Mouse (Mus musculus): ENCODE results near the gene Gm21762.
"Not testable (repeated sequence)": the region's sequence is repeated elsewhere in the genome, so short reads cannot be mapped to it uniquely, and the experiment has no call there.

DNA sequence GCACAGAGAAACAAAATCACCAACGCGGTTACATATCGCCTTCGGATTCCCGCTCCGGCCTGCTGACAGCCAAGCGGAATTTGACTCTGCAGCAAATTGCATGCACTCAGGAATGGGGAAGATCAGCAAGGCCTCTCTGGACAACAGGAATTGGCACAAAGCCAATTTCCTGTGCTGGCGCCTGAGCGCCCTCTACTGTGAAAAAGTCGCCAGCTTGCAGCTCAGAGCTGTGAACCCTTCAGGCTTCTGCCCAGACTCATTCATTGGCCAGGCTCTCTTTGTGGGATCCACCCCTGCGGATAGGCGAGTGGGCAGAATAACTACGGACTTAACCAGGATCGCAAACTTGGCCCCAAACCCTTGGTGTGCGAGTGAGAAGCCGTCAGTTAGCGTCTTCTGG is 16.1 kb upstream of the Gm21762 start:
- not testable (repeated sequence) for TF ChIP-seq CTCF (IDR thresholded peaks at IDR 0.05; ENCODE audit: control insufficient read depth, insufficient read depth, insufficient read length); MAX (IDR thresholded peaks at IDR 0.05); USF1 (IDR thresholded peaks at IDR 0.05; ENCODE audit: low read depth); MYOD1 (IDR thresholded peaks at IDR 0.05; ENCODE audit: control insufficient read depth, insufficient read length, low read depth); CEBPB (IDR thresholded peaks at IDR 0.05; ENCODE audit: low read depth)
